Mouse (Mus musculus) thymus, postnatal 4 days (tissue): Measurements from ENCODE around the gene Cacng3.

Source experiments
- DNase-seq: peaks from one replicate; pipeline ENCODE4 v3.0.0; 2021

The Cacng3 gene

GRCm38 (mm10) chr7:122670442-122670872 lies at the start of gene Cacng3:
TSS of gene Cacng3 (plus strand) at chr7:122670492.
- no peak for DNase-seq

- no peak for DNase-seq
Measured at GRCm38 (mm10) chr7:122622125-122622774, 48.0 kb upstream of the Cacng3 start.

- no peak for DNase-seq
Measured at GRCm38 (mm10) chr7:122623753-122624152, 46.5 kb upstream of the Cacng3 start.

- no peak for DNase-seq
Measured at GRCm38 (mm10) chr7:122628050-122628449, 42.2 kb upstream of the Cacng3 start.

- DNase-seq: no peak
Measured at GRCm38 (mm10) chr7:122630386-122630785, 39.9 kb upstream of the Cacng3 start.

- no peak for DNase-seq
Measured at GRCm38 (mm10) chr7:122631151-122631550, 39.1 kb upstream of the Cacng3 start.

GRCm38 (mm10) chr7:122632946-122633345 lies 37.3 kb upstream of the Cacng3 start:
- no peak for DNase-seq

GRCm38 (mm10) chr7:122633463-122633862 lies 36.8 kb upstream of the Cacng3 start:
- DNase-seq: no peak

GRCm38 (mm10) chr7:122643676-122644075 lies 26.6 kb upstream of the Cacng3 start:
- DNase-seq: no peak

GRCm38 (mm10) chr7:122649306-122649705 lies 21.0 kb upstream of the Cacng3 start:
- no peak for DNase-seq

- no peak for DNase-seq
Measured at GRCm38 (mm10) chr7:122652523-122652922, 17.8 kb upstream of the Cacng3 start.

- DNase-seq: no peak
Measured at GRCm38 (mm10) chr7:122656671-122657070, 13.6 kb upstream of the Cacng3 start.

- DNase-seq: no peak
Measured at GRCm38 (mm10) chr7:122657423-122658126, 12.7 kb upstream of the Cacng3 start.

- DNase-seq: no peak
Measured at GRCm38 (mm10) chr7:122665311-122666049, 4.8 kb upstream of the Cacng3 start.

- peak; percentile 37 for DNase-seq
Measured at GRCm38 (mm10) chr7:122667903-122668302, 2.4 kb upstream of the Cacng3 start.

GRCm38 (mm10) chr7:122670873-122671641 lies 765 bp downstream of the Cacng3 start:
- peak; percentile 93 for DNase-seq

- no peak for DNase-seq
Measured at GRCm38 (mm10) chr7:122672981-122673380, 2.7 kb downstream of the Cacng3 start.

- DNase-seq: no peak
Measured at GRCm38 (mm10) chr7:122675207-122675606, 4.9 kb downstream of the Cacng3 start.

GRCm38 (mm10) chr7:122701751-122702150 lies 31.5 kb downstream of the Cacng3 start:
- DNase-seq: no peak

- DNase-seq: no peak
Measured at GRCm38 (mm10) chr7:122702443-122702842, 32.2 kb downstream of the Cacng3 start.

GRCm38 (mm10) chr7:122706736-122707135 lies 36.4 kb downstream of the Cacng3 start:
- DNase-seq: no peak

GRCm38 (mm10) chr7:122716299-122716698 lies 46.0 kb downstream of the Cacng3 start:
- DNase-seq: no peak

- DNase-seq: no peak
Measured at GRCm38 (mm10) chr7:122718540-122718939, 48.2 kb downstream of the Cacng3 start.
